In the genomic region with DNA sequence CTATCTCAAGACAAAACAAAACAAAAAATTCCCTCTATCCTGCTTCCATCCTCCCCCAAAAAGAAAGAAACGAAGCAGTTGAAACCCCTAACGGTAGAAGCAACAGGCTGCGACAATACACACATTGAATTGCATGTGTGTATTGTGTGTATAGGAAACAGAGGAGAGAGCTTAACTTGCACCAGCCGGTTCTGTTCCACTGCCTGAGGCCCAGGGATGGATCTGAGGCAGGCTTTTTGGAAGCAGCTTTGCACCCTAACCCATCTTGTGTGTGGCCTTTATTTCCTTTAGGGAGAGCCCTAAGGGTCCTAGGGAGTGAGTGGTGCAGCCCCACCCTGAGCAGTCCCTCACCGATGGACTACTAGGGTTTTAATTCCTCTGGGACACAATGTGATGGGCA, we compare ENCODE assay signal across 9 mouse cellular contexts. TPM values are rescaled to one million over a fixed set of nuclear protein-coding genes. Genes with fewer than 3 reads are reported as not detected.
A peak's percentile ranks its signal among the peaks of the same experiment; 100 is the strongest.
DNase-seq lines count a peak whose midpoint lies in the region; ATAC-seq and TF ChIP-seq lines count a peak whose summit lies in the region.
"Had no signal": no experiment of that assay in that cellular context is flagged by ENCODE, and none has a peak within 500 bp of the region (broad histone marks: within the 10 kb centered on the region; RNA-seq: fewer than 3 reads in every experiment).

No protein-coding gene starts in this region.

- DNase-seq in cerebellum, adult 2 months: no peak
- DNase-seq in cerebellum, postnatal 10 days: no peak
- peak; percentile 21 to 48 for DNase-seq in kidney, postnatal 4 days
- DNase-seq in kidney, postnatal 14 days: no peak
- DNase-seq in MN1 (ENCODE audit: low spot score): no peak
- DNase-seq: thymus, adult 18-20 months had no signal

- no peak overlapping the region for H3K9ac ChIP-seq in embryonic facial prominence, embryonic 15.5 days
- H3K9ac ChIP-seq in liver, embryonic 15.5 days: peak overlapping the region; percentile 46; the same call in 1 of the 2 replicates

- no peak for TF ChIP-seq CTCF in cerebellum, adult 2 months (IDR thresholded peaks at IDR 0.05; ENCODE audit: borderline replicate concordance, insufficient read depth, low read depth, low read length)

- WGBS in cerebellum, adult 2 months: 74% methylated on average over 5 of the region's 5 CpGs
- 27% methylated on average over 5 of the region's 5 CpGs for WGBS in embryonic facial prominence, embryonic 15.5 days
- 53% methylated on average over 5 of the region's 5 CpGs for WGBS in liver, embryonic 15.5 days (ENCODE audit: insufficient replicate concordance)

- no peaks in the 10 kb centered on the region for H3K9me3 ChIP-seq in embryonic facial prominence, embryonic 15.5 days (replicated peaks)
- H3K9me3 ChIP-seq in liver, embryonic 15.5 days (replicated peaks): no peaks in the 10 kb centered on the region

- no peaks in the 10 kb centered on the region for H3K4me1 ChIP-seq in cerebellum, adult 2 months (ENCODE audit: control insufficient read depth, insufficient read depth, low read length)
- H3K4me1 ChIP-seq in embryonic facial prominence, embryonic 15.5 days: peaks cover 35% of the 10 kb centered on the region
- peaks cover 44% of the 10 kb centered on the region for H3K4me1 ChIP-seq in liver, embryonic 15.5 days (replicated peaks)

- H3K27me3 ChIP-seq in cerebellum, adult 2 months (ENCODE audit: control insufficient read depth, insufficient read depth, low read length): no peaks in the 10 kb centered on the region
- no peaks in the 10 kb centered on the region for H3K27me3 ChIP-seq in embryonic facial prominence, embryonic 15.5 days
- no peaks in the 10 kb centered on the region for H3K27me3 ChIP-seq in liver, embryonic 15.5 days

- peak overlapping the region; percentile 46 for H3K4me2 ChIP-seq in embryonic facial prominence, embryonic 15.5 days (replicated peaks)
- H3K4me2 ChIP-seq in liver, embryonic 15.5 days: peak overlapping the region; percentile 52

- no peaks in the 10 kb centered on the region for H3K36me3 ChIP-seq in embryonic facial prominence, embryonic 15.5 days
- no peaks in the 10 kb centered on the region for H3K36me3 ChIP-seq in liver, embryonic 15.5 days (replicated peaks)

- TF ChIP-seq POLR2A in cerebellum, adult 2 months (IDR thresholded peaks at IDR 0.05; ENCODE audit: borderline replicate concordance, insufficient read depth, low read length): no peak

- ATAC-seq in embryonic facial prominence, embryonic 15.5 days (ENCODE audit: insufficient number of reproducible peaks, low FRiP score, low TSS enrichment, low read depth): no peak
- ATAC-seq in liver, embryonic 15.5 days (ENCODE audit: insufficient read depth): no peak
- no peak for ATAC-seq in cerebellum, adult (ENCODE audit: insufficient number of reproducible peaks, low FRiP score, low TSS enrichment)

- no peak overlapping the region for H3K4me3 ChIP-seq in cerebellum, adult 2 months (replicated peaks; ENCODE audit: insufficient read depth, low read depth, low read length)
- H3K4me3 ChIP-seq in embryonic facial prominence, embryonic 15.5 days (replicated peaks): peak overlapping the region; percentile 36
- H3K4me3 ChIP-seq in liver, embryonic 15.5 days (replicated peaks): peak overlapping the region; percentile 44

- H3K27ac ChIP-seq in cerebellum, adult 2 months (ENCODE audit: insufficient read depth, low read length): peak overlapping the region; percentile 39; the same call in 1 of the 2 replicates
- H3K27ac ChIP-seq in embryonic facial prominence, embryonic 15.5 days (replicated peaks): peak overlapping the region; percentile 85
- H3K27ac ChIP-seq in liver, embryonic 15.5 days (replicated peaks): peak overlapping the region; percentile 48

RNA-seq across cellular contexts. Expression of a gene that starts 29.5 kb away (rescaled TPM):
- 179 and 186 TPM in 2 replicates for polyA plus RNA-seq in cerebellum, adult 2 months (2012; rRNA removed)
- polyA plus RNA-seq in embryonic facial prominence, embryonic 15.5 days (2015; fragmentation: Nextera tagmentation; extraction: Ambion mirVana): 497 and 506 TPM in 2 replicates
- polyA plus RNA-seq in liver, embryonic 15.5 days (2015; fragmentation: Nextera tagmentation; extraction: Ambion mirVana): 253 and 255 TPM in 2 replicates

RNA-seq across cellular contexts. Expression of a gene that starts 58.4 kb away (rescaled TPM):
- 24.3 and 25.3 TPM in 2 replicates for polyA plus RNA-seq in cerebellum, adult 2 months (2012; rRNA removed)
- polyA plus RNA-seq in embryonic facial prominence, embryonic 15.5 days (2015; fragmentation: Nextera tagmentation; extraction: Ambion mirVana): 24.7 and 26.8 TPM in 2 replicates
- polyA plus RNA-seq in liver, embryonic 15.5 days (2015; fragmentation: Nextera tagmentation; extraction: Ambion mirVana): 10.3 and 11.1 TPM in 2 replicates

Comparison
In these comparisons a context has a peak if more than half of its experiments do, and no peak if none do; other contexts are left out.
1. DNase-seq: peak in kidney, postnatal 4 days (2 of 2); none in cerebellum, adult 2 months (0 of 2), cerebellum, postnatal 10 days (0 of 2), kidney, postnatal 14 days (single experiment) and MN1 (single experiment).
2. Peak in every context shown above with its lines, with median percentiles within 50 percentile points of each other: H3K27ac ChIP-seq.